Comparison of ENCODE assay signal across 11 mouse cellular contexts in genomic region chr11:7214342-7214660, GRCm38 (mm10). TPM values are rescaled to one million over a fixed set of nuclear protein-coding genes. Genes with fewer than 3 reads are reported as not detected.
DNase-seq lines count a peak whose midpoint lies in the region; ATAC-seq and TF ChIP-seq lines count a peak whose summit lies in the region.
"Had no signal": no experiment of that assay in that cellular context is flagged by ENCODE, and none has a peak within 500 bp of the region (broad histone marks: within the 10 kb centered on the region; RNA-seq: fewer than 3 reads in every experiment).

No protein-coding gene starts in this region.

- H3K4me3 ChIP-seq in kidney, adult 2 months (ENCODE audit: insufficient read depth, low read depth, low read length): peak overlapping the region; percentile 60
- H3K4me3 ChIP-seq in embryonic facial prominence, embryonic 12.5 days: peak overlapping the region; percentile 65
- H3K4me3 ChIP-seq in hindbrain, embryonic 15.5 days: peak overlapping the region; percentile 73
- H3K4me3 ChIP-seq in midbrain, embryonic 15.5 days: peak overlapping the region; percentile 69

- no peak overlapping the region for H3K27ac ChIP-seq in kidney, adult 2 months (ENCODE audit: insufficient read depth, low read depth, low read length)
- H3K27ac ChIP-seq in embryonic facial prominence, embryonic 12.5 days: no peak overlapping the region
- peak overlapping the region; percentile 93; the same call in 1 of the 2 replicates for H3K27ac ChIP-seq in hindbrain, embryonic 15.5 days (replicated peaks)
- peak overlapping the region; percentile 84 for H3K27ac ChIP-seq in midbrain, embryonic 15.5 days

- peak overlapping the region; percentile 90 for H3K4me2 ChIP-seq in embryonic facial prominence, embryonic 12.5 days (replicated peaks)
- H3K4me2 ChIP-seq in hindbrain, embryonic 15.5 days: peak overlapping the region; percentile 89
- H3K4me2 ChIP-seq in midbrain, embryonic 15.5 days: peak overlapping the region; percentile 86

- WGBS in kidney, adult 2 months: 1% methylated on average over 12 of the region's 12 CpGs
- WGBS in embryonic facial prominence, embryonic 12.5 days: 3% methylated on average over 12 of the region's 12 CpGs
- under 1% methylated on average over 12 of the region's 12 CpGs for WGBS in hindbrain, embryonic 15.5 days
- WGBS in midbrain, embryonic 15.5 days: under 1% methylated on average over 12 of the region's 12 CpGs

- no peaks in the 10 kb centered on the region for H3K4me1 ChIP-seq in kidney, adult 2 months (ENCODE audit: control insufficient read depth, insufficient read depth, low read length)
- peaks cover 21% of the 10 kb centered on the region for H3K4me1 ChIP-seq in embryonic facial prominence, embryonic 12.5 days
- H3K4me1 ChIP-seq in hindbrain, embryonic 15.5 days (replicated peaks): peaks cover 33% of the 10 kb centered on the region
- H3K4me1 ChIP-seq in midbrain, embryonic 15.5 days: peaks cover 27% of the 10 kb centered on the region

- no peak for ATAC-seq in embryonic facial prominence, embryonic 12.5 days (ENCODE audit: insufficient number of reproducible peaks, insufficient read depth, low FRiP score, low TSS enrichment)
- ATAC-seq in hindbrain, embryonic 15.5 days (ENCODE audit: low FRiP score, low read depth): 0 out of 2 replicates have a peak, but pooled peaks have one; percentile 1
- ATAC-seq in midbrain, embryonic 15.5 days (replicated peaks): peak; percentile 3; the same call in 1 of the 2 replicates

- TF ChIP-seq CTCF in kidney, adult 2 months (conservative IDR thresholded peaks at IDR 0.05; ENCODE audit: insufficient read depth, insufficient read length, low read depth, low read length): no peak

- DNase-seq in kidney, adult 2 months: no peak
- DNase-seq in kidney, postnatal 25 days: no peak
- no peak for DNase-seq in yolk sac, embryonic 10.5 days (ENCODE audit: low spot score)
- no peak for DNase-seq in right cerebral cortex, adult 2 months (ENCODE audit: low spot score in 2 of 2)
- no peak for DNase-seq in layer of hippocampus, adult 18-20 months (ENCODE audit: low spot score in 2 of 2)
- DNase-seq: lung, adult 2 months; spleen, adult 18-20 months had no signal

- no peaks in the 10 kb centered on the region for H3K36me3 ChIP-seq in kidney, adult 2 months (ENCODE audit: control insufficient read depth, insufficient read depth, low read length)
- H3K36me3 ChIP-seq in embryonic facial prominence, embryonic 12.5 days: 0 out of 2 replicates have a peak, but pooled peaks cover 4% of the 10 kb centered on the region
- H3K36me3 ChIP-seq in hindbrain, embryonic 15.5 days: no peaks in the 10 kb centered on the region
- H3K36me3 ChIP-seq in midbrain, embryonic 15.5 days (replicated peaks): no peaks in the 10 kb centered on the region

- H3K9ac ChIP-seq in embryonic facial prominence, embryonic 12.5 days: no peak overlapping the region
- H3K9ac ChIP-seq in hindbrain, embryonic 15.5 days: peak overlapping the region; percentile 85
- peak overlapping the region; percentile 78 for H3K9ac ChIP-seq in midbrain, embryonic 15.5 days

- no peaks in the 10 kb centered on the region for H3K27me3 ChIP-seq in kidney, adult 2 months (replicated peaks; ENCODE audit: control insufficient read depth, insufficient read depth, low read length)
- H3K27me3 ChIP-seq in embryonic facial prominence, embryonic 12.5 days: peaks cover 24% of the 10 kb centered on the region
- peaks cover 3% of the 10 kb centered on the region; the same call in 1 of the 2 replicates for H3K27me3 ChIP-seq in hindbrain, embryonic 15.5 days
- H3K27me3 ChIP-seq in midbrain, embryonic 15.5 days (replicated peaks): peaks cover 17% of the 10 kb centered on the region

- no peaks in the 10 kb centered on the region for H3K9me3 ChIP-seq in embryonic facial prominence, embryonic 12.5 days
- H3K9me3 ChIP-seq in hindbrain, embryonic 15.5 days: no peaks in the 10 kb centered on the region
- no peaks in the 10 kb centered on the region for H3K9me3 ChIP-seq in midbrain, embryonic 15.5 days

- no peak for TF ChIP-seq POLR2A in kidney, adult 2 months (IDR thresholded peaks at IDR 0.05; ENCODE audit: low read depth, low read length)

RNA-seq across cellular contexts. Expression of gene Igfbp3, which starts 0.6 kb away (rescaled TPM):
- polyA plus RNA-seq in kidney, adult 2 months (2012; rRNA removed): 300 and 359 TPM in 2 replicates
- 113 and 114 TPM in 2 replicates for polyA plus RNA-seq in embryonic facial prominence, embryonic 12.5 days (2016; fragmentation: Nextera tagmentation; extraction: Ambion mirVana)
- 18.4 and 19.9 TPM in 2 replicates for polyA plus RNA-seq in hindbrain, embryonic 15.5 days (2015; fragmentation: Nextera tagmentation; extraction: Ambion mirVana)
- 13.9 and 14.8 TPM in 2 replicates for polyA plus RNA-seq in midbrain, embryonic 15.5 days (2015; fragmentation: Nextera tagmentation; extraction: Ambion mirVana)
- 10 to 100 TPM; 12.6 to 13.3 TPM for total RNA-seq in layer of hippocampus, adult 18-20 months (2021)

RNA-seq across cellular contexts. Expression of gene Igfbp1, which starts 16.7 kb away (rescaled TPM):
- polyA plus RNA-seq in kidney, adult 2 months (2012; rRNA removed): 28.0 and 37.5 TPM in 2 replicates
- 0.96 and 1.1 TPM in 2 replicates for polyA plus RNA-seq in embryonic facial prominence, embryonic 12.5 days (2016; fragmentation: Nextera tagmentation; extraction: Ambion mirVana)
- 0.13 and 0.20 TPM in 2 replicates for polyA plus RNA-seq in hindbrain, embryonic 15.5 days (2015; fragmentation: Nextera tagmentation; extraction: Ambion mirVana)
- 0.37 TPM in 1 of 2 replicates, not detected in the other for polyA plus RNA-seq in midbrain, embryonic 15.5 days (2015; fragmentation: Nextera tagmentation; extraction: Ambion mirVana)
- not detected for total RNA-seq in layer of hippocampus, adult 18-20 months (2021)
- total RNA-seq: heart, adult 18-20 months had no signal

RNA-seq across cellular contexts. Expression of gene Gm11985, which starts 25.9 kb away (rescaled TPM):
- not detected in 2 replicates for polyA plus RNA-seq in kidney, adult 2 months (2012; rRNA removed)
- not detected in 2 replicates for polyA plus RNA-seq in embryonic facial prominence, embryonic 12.5 days (2016; fragmentation: Nextera tagmentation; extraction: Ambion mirVana)
- polyA plus RNA-seq in hindbrain, embryonic 15.5 days (2015; fragmentation: Nextera tagmentation; extraction: Ambion mirVana): 0.16 TPM in 1 of 2 replicates, not detected in the other
- polyA plus RNA-seq in midbrain, embryonic 15.5 days (2015; fragmentation: Nextera tagmentation; extraction: Ambion mirVana): not detected in 2 replicates
- total RNA-seq in layer of hippocampus, adult 18-20 months (2021): not detected
- total RNA-seq: heart, adult 18-20 months had no signal
- polyA plus RNA-seq: lung, adult 2 months had no signal

Comparison
In these comparisons a context has a peak if more than half of its experiments do, and no peak if none do; other contexts are left out.
1. H3K27ac ChIP-seq: peak in hindbrain, embryonic 15.5 days (single experiment) and midbrain, embryonic 15.5 days (single experiment); none in kidney, adult 2 months (single experiment) and embryonic facial prominence, embryonic 12.5 days (single experiment).
2. RNA of gene Igfbp1, which starts 16.7 kb away (polyA plus RNA-seq): 28.0 to 37.5 TPM in kidney, adult 2 months; 0.96 to 1.1 TPM in embryonic facial prominence, embryonic 12.5 days, 0.13 to 0.20 TPM in hindbrain, embryonic 15.5 days and 0.37 TPM in midbrain, embryonic 15.5 days; every median in the first group is over 10 times any median in the second.
3. Peak in every context shown above with its lines, with median percentiles within 50 percentile points of each other: H3K4me3 ChIP-seq and H3K4me2 ChIP-seq.